Mouse (Mus musculus) MEL (cell line): ENCODE measurements around the gene Gxylt2. TPM values are rescaled to one million over a fixed set of nuclear protein-coding genes. Genes with fewer than 3 reads are reported as not detected.

ENCODE experiments used
- DNase-seq: peaks from one replicate; pipeline ENCODE4 v3.0.0; 2011; ENCODE audit warnings: low read depth, low spot score
- H3K27ac ChIP-seq: 2 replicates; pipeline ENCODE4 v1.5.1; 2012; ENCODE audit warnings: low read depth, mild to moderate bottlenecking, control low read depth, low read length, moderate library complexity; ENCODE audit not compliant: control insufficient read depth
- H3K27me3 ChIP-seq, 2 experiments: fragments of 150-350 bp in 1 of 2; sonication (generic) in 1 of 2; 2 replicates each; pipeline ENCODE4 v1.6.1; 2012; ENCODE audit warnings: low read length in 2 of 2, mild to moderate bottlenecking in 2 of 2, improper control_type of control experiment in 1 of 2, moderate library complexity in 1 of 2; ENCODE audit not compliant: insufficient read depth in 2 of 2, control insufficient read depth in 1 of 2
- H3K36me3 ChIP-seq, 2 experiments: 2 replicates each; pipeline ENCODE4 v1.6.1; 2012 to 2014; ENCODE audit warnings: low read length in 2 of 2, improper control_type of control experiment in 1 of 2, inconsistent platforms in 1 of 2, mild to moderate bottlenecking in 1 of 2; ENCODE audit not compliant: insufficient read depth in 2 of 2, control insufficient read depth in 1 of 2
- H3K4me1 ChIP-seq, 2 experiments: fragments of 150-350 bp in 1 of 2; sonication (generic) in 1 of 2; 2 replicates each; pipeline ENCODE4 v1.6.1; 2012; ENCODE audit warnings: low read length in 2 of 2, improper control_type of control experiment in 1 of 2, mild to moderate bottlenecking in 1 of 2; ENCODE audit not compliant: insufficient read depth in 2 of 2, control insufficient read depth in 1 of 2
- H3K4me3 ChIP-seq, 2 experiments: fragments of 150-350 bp in 1 of 2; sonication (generic) in 1 of 2; 2 replicates each; pipeline ENCODE4 v1.5.1; 2012; ENCODE audit warnings: low read depth in 2 of 2, low read length in 2 of 2, mild to moderate bottlenecking in 2 of 2, moderate library complexity in 2 of 2, control low read depth in 1 of 2, improper control_type of control experiment in 1 of 2; ENCODE audit not compliant: control insufficient read depth in 1 of 2, insufficient read depth in 1 of 2
- H3K79me2 ChIP-seq: 2 replicates; pipeline ENCODE4 v1.6.1; 2012; ENCODE audit warnings: mild to moderate bottlenecking, low read length, moderate library complexity; ENCODE audit not compliant: control insufficient read depth, poor library complexity, insufficient read depth
- H3K9ac ChIP-seq: 2 replicates; pipeline ENCODE4 v1.6.1; 2012; ENCODE audit warnings: low read depth, mild to moderate bottlenecking, control low read depth, low read length, moderate library complexity; ENCODE audit not compliant: control insufficient read depth, poor library complexity, severe bottlenecking
- H3K9me3 ChIP-seq: fragments of 150-350 bp; sonication (generic); replicated peaks from 2 replicates; pipeline ENCODE4 v1.6.1; 2012; ENCODE audit warnings: mild to moderate bottlenecking, low read length, improper control_type of control experiment, moderate library complexity; ENCODE audit not compliant: insufficient read depth
- BHLHE40 ChIP-seq: IDR thresholded peaks from 2 replicates; pipeline ENCODE4 v1.6.1; 2012; ENCODE audit warnings: low read depth, mild to moderate bottlenecking, inconsistent platforms, low read length, improper control_type of control experiment, borderline replicate concordance
- CHD1 ChIP-seq: IDR thresholded peaks from 2 replicates; pipeline ENCODE4 v1.6.1; 2012; ENCODE audit warnings: low read depth, mild to moderate bottlenecking, inconsistent platforms, low read length, improper control_type of control experiment
- CHD2 ChIP-seq: IDR thresholded peaks from 2 replicates; pipeline ENCODE4 v1.6.1; 2011; ENCODE audit warnings: low read length, improper control_type of control experiment
- GABPA ChIP-seq: IDR thresholded peaks from 2 replicates; pipeline ENCODE4 v1.6.1; 2012; ENCODE audit warnings: low read depth, mild to moderate bottlenecking, inconsistent platforms, low read length, improper control_type of control experiment, moderate library complexity
- HCFC1 ChIP-seq: IDR thresholded peaks from 2 replicates; pipeline ENCODE4 v1.6.1; 2012; ENCODE audit warnings: low read depth, mild to moderate bottlenecking, inconsistent platforms, low read length, improper control_type of control experiment, moderate library complexity
- KAT2A ChIP-seq: conservative IDR thresholded peaks from 2 replicates; pipeline ENCODE4 v1.6.1; 2012; ENCODE audit warnings: low read depth, low read length, improper control_type of control experiment, inconsistent platforms
- MEF2A ChIP-seq: IDR thresholded peaks from 2 replicates; pipeline ENCODE4 v1.6.1; 2014; ENCODE audit warnings: low read depth, mild to moderate bottlenecking, inconsistent platforms, low read length, improper control_type of control experiment; ENCODE audit not compliant: poor library complexity, insufficient replicate concordance, severe bottlenecking; ENCODE audit errors: extremely low read depth
- MYB ChIP-seq: IDR thresholded peaks from 2 replicates; pipeline ENCODE4 v1.6.1; 2011; ENCODE audit warnings: mild to moderate bottlenecking, low read depth, low read length, improper control_type of control experiment
- NELFE ChIP-seq: IDR thresholded peaks from 2 replicates; pipeline ENCODE4 v1.6.1; 2011; ENCODE audit warnings: low read depth, low read length, improper control_type of control experiment
- NRF1 ChIP-seq: IDR thresholded peaks from 2 replicates; pipeline ENCODE4 v1.6.1; 2014; ENCODE audit warnings: low read depth, mild to moderate bottlenecking, inconsistent platforms, low read length, improper control_type of control experiment, moderate library complexity; ENCODE audit not compliant: poor library complexity, insufficient read depth, severe bottlenecking
- POLR2A ChIP-seq, 2 experiments: IDR thresholded peaks; 2 replicates each; pipeline ENCODE4 v1.6.1; 2011 to 2012; ENCODE audit warnings: low read length in 2 of 2, mild to moderate bottlenecking in 2 of 2, control low read depth in 1 of 2, improper control_type of control experiment in 1 of 2, low read depth in 1 of 2, moderate library complexity in 1 of 2; ENCODE audit not compliant: control insufficient read depth in 1 of 2, insufficient read depth in 1 of 2, poor library complexity in 1 of 2
- POLR2AphosphoS2 ChIP-seq: IDR thresholded peaks from 2 replicates; pipeline ENCODE4 v1.6.1; 2011; ENCODE audit warnings: low read length, improper control_type of control experiment
- SMC3 ChIP-seq: IDR thresholded peaks from 2 replicates; pipeline ENCODE4 v1.6.1; 2011; ENCODE audit warnings: low read depth, low read length, improper control_type of control experiment
- TAL1 ChIP-seq: IDR thresholded peaks from 2 replicates; pipeline ENCODE4 v1.6.1; 2012; ENCODE audit warnings: mild to moderate bottlenecking, inconsistent platforms, low read length, moderate library complexity, mixed read lengths
- USF1 ChIP-seq: IDR thresholded peaks from 2 replicates; pipeline ENCODE4 v1.6.1; 2014; ENCODE audit warnings: low read depth, mild to moderate bottlenecking, inconsistent platforms, low read length, improper control_type of control experiment, moderate library complexity
- ZC3H11A ChIP-seq: IDR thresholded peaks from 2 replicates; pipeline ENCODE4 v1.6.1; 2012; ENCODE audit warnings: low read depth, mild to moderate bottlenecking, inconsistent platforms, low read length, improper control_type of control experiment
- polyA plus RNA-seq, 2 experiments: library from polyadenylated mRNA; stranded (reverse) in 1 of 2; unstranded in 1 of 2; fragments of >175 nt in 1 of 2; fragments of >200 nt in 1 of 2; gene quantifications; 2 replicates each; pipeline versions ENCODE4 v1.2.1 to v1.2.4; 2012; ENCODE audit warnings: low replicate concordance in 2 of 2, low read depth in 1 of 2; ENCODE audit not compliant: insufficient read length in 2 of 2, insufficient read depth in 1 of 2, missing spikeins in 1 of 2
- total RNA-seq: library from RNA; depleted of rRNA; stranded (reverse); fragments of 300-350 nt; gene quantifications from 2 replicates; pipeline ENCODE4 v1.2.3, GENCODE M21; 2012

Gxylt2 gene
- total and polyA plus RNA-seq, 3 experiments = not detected

GRCm38 (mm10) chr6:100807187-100807586 lies 102.7 kb downstream of the Gxylt2 start:
- DNase-seq = no peak
- H3K9ac ChIP-seq = no peak overlapping the region
- no peak overlapping the region for H3K4me3 ChIP-seq
- no peaks in the 10 kb centered on the region for H3K79me2 ChIP-seq
- TF ChIP-seq USF1 (no peak), BHLHE40 (no peak), NELFE (no peak), MEF2A (no peak), MYB (no peak), NRF1 (no peak)
- no peaks in the 10 kb centered on the region for H3K36me3 ChIP-seq
- no peaks in the 10 kb centered on the region; a peak in 1 of 4 replicates for H3K27me3 ChIP-seq
- no peaks in the 10 kb centered on the region for H3K4me1 ChIP-seq
- H3K27ac ChIP-seq = no peak overlapping the region
- H3K9me3 ChIP-seq = no peaks in the 10 kb centered on the region

DNA sequence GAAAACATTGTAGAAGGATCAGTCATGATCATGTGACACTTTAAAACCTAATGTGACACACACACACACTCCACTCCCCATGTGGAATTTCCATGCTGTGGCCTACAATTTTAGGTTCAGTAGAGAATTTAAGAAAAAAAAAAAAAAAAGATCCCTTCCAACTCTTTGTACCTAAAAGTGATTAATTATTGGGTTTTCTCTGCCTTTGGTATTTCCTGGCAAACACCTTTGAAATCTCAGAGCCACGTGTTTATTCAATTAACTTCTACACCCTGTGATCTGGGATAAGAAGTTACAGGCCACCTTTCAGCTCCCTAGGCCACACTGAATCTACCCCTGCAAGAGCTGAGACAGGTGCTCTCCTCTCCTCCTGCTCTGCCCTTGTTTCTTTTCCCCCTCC lies 103.2 kb downstream of the Gxylt2 start:
- H3K36me3 ChIP-seq = no peaks in the 10 kb centered on the region
- no peaks in the 10 kb centered on the region; a peak in 1 of 4 replicates for H3K27me3 ChIP-seq
- no peak overlapping the region for H3K4me3 ChIP-seq
- H3K27ac ChIP-seq = no peak overlapping the region
- no peaks in the 10 kb centered on the region for H3K4me1 ChIP-seq
- TF ChIP-seq POLR2AphosphoS2 = no peak
- no peak for TF ChIP-seq SMC3
- TF ChIP-seq NELFE = no peak
- no peak for TF ChIP-seq TAL1
- TF ChIP-seq KAT2A = no peak
- TF ChIP-seq BHLHE40 = no peak
- no peak for TF ChIP-seq GABPA
- no peak for TF ChIP-seq POLR2A (IDR thresholded peaks at IDR 0.05; ENCODE audit: control insufficient read depth in 1 of 2, insufficient read depth in 1 of 2, low read depth in 1 of 2, low read length in 2 of 2, poor library complexity in 1 of 2)
- no peak for TF ChIP-seq MEF2A
- TF ChIP-seq USF1 = no peak
- no peak for TF ChIP-seq HCFC1
- no peak for TF ChIP-seq CHD1
- no peak for TF ChIP-seq CHD2
- TF ChIP-seq ZC3H11A = no peak
- no peak overlapping the region for H3K9ac ChIP-seq
- H3K79me2 ChIP-seq = no peaks in the 10 kb centered on the region
- H3K9me3 ChIP-seq = no peaks in the 10 kb centered on the region
- no peak for DNase-seq
